Mouse (Mus musculus): ENCODE measurements around the gene Tesc. TPM values are rescaled to one million over a fixed set of nuclear protein-coding genes. Genes with fewer than 3 reads are reported as not detected.

Gene Tesc
- total and polyA plus RNA-seq, 3 experiments: not detected

DNA sequence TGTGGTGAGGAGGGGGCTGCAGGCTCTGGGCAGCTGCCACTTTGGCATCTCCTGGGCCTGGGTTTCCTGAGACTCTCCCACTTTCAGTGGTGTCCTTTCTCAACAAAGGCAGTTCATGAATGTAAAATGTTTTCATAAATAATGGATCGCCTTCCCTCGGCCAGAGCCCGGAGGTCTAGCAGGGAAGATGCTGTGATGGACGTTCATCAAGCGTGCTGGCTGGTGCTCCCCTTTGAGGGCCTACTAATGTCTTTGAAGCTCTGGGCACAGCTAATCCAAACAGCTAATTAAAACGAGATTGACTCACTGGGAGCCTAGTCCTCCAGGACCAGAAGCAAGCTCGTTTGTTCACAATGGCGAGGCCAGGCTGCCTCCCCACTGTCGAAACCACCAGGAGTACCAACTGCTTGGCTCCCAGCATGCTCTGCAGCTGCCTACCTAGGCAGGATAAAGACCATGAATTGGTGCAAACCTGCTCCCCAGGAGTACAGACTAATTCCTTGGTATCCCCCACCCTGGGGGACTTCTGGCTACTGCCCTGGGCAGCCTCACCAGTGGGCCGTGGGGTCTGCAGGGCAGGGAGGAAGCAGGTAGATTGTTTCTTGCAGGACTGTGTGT lies 36.9 kb downstream of the Tesc start:
- H3K36me3 ChIP-seq (replicated peaks): peaks cover 83% of the 10 kb centered on the region
- ATAC-seq (ENCODE audit: extremely low read depth, insufficient number of reproducible peaks, low FRiP score, poor library complexity, severe bottlenecking) (no peak), DNase-seq (ENCODE audit: low spot score) (no peak)
- no peak overlapping the region for H3K4me3 ChIP-seq (ENCODE audit: low read depth, low read length)
- no peaks in the 10 kb centered on the region for H3K27me3 ChIP-seq (ENCODE audit: insufficient read depth, low read length)
- no peaks in the 10 kb centered on the region for H3K9me3 ChIP-seq (replicated peaks)
- TF ChIP-seq GATA2 (IDR thresholded peaks at IDR 0.05; ENCODE audit: borderline replicate concordance, low read depth, low read length): no peak
- peaks cover 12% of the 10 kb centered on the region for H3K4me1 ChIP-seq (ENCODE audit: insufficient read depth, low read depth, low read length)

DNA sequence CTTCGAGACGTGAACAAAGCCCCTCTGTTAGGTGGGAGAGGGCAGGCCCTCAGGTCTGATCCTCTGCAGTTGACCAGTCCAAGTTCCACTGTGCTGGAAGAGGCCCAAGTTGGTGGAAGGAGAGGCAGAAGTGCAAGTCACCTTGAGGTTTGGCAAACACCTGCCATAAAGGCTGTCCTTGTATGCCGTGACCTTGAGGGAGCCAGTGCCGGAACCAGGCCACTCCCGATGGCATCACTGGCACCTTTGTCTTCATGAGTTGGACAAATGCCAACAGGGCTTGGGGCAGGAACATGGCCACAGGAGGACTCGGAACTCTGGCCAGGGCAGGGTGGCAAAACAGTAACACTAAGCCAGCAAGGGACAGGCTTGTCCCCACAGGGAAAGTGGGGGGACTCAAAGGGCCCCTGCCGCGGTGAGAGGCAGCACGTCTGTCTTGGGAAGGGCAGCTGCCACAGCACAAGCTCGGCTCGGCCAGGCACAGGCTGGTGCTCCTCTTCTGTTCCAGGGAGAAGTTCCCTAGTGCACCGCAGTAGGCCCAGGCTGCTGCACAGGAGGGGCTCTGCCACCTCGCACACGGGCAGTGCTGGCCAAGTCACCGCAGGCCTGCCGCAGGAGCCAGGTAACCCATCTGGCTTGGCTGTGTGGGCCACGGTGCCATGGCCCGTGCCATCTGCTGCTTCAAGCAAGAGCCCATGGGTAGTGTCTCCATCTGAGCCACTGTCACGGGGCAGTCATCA lies 38.1 kb downstream of the Tesc start:
- DNase-seq (ENCODE audit: low spot score) (no peak), ATAC-seq (ENCODE audit: extremely low read depth, insufficient number of reproducible peaks, low FRiP score, poor library complexity, severe bottlenecking) (no peak)
- H3K27me3 ChIP-seq (ENCODE audit: insufficient read depth, low read length): no peaks in the 10 kb centered on the region
- TF ChIP-seq GATA2 (IDR thresholded peaks at IDR 0.05; ENCODE audit: borderline replicate concordance, low read depth, low read length) (no peak), CTCF (IDR thresholded peaks at IDR 0.05; ENCODE audit: low read depth, low read length) (no peak), POLR2AphosphoS5 (IDR thresholded peaks at IDR 0.05; ENCODE audit: insufficient replicate concordance, low read depth, low read length) (no peak), GATA1 (IDR thresholded peaks at IDR 0.05; ENCODE audit: borderline replicate concordance, low read length) (no peak), TAL1 (conservative IDR thresholded peaks at IDR 0.05; ENCODE audit: low read depth, low read length) (no peak)
- H3K4me3 ChIP-seq (ENCODE audit: low read depth, low read length): no peak overlapping the region
- peaks cover 16% of the 10 kb centered on the region for H3K4me1 ChIP-seq (ENCODE audit: insufficient read depth, low read depth, low read length)
- H3K36me3 ChIP-seq (replicated peaks): peaks cover 96% of the 10 kb centered on the region
- H3K9me3 ChIP-seq (replicated peaks): no peaks in the 10 kb centered on the region

- Histone ChIP-seq H3K9me3 (replicated peaks) (no peaks in the 10 kb centered on the region), H3K4me1 (ENCODE audit: insufficient read depth, low read depth, low read length) (peaks cover 16% of the 10 kb centered on the region), H3K36me3 (replicated peaks) (peaks cover 99% of the 10 kb centered on the region), H3K27me3 (ENCODE audit: insufficient read depth, low read length) (no peaks in the 10 kb centered on the region), H3K4me3 (ENCODE audit: low read depth, low read length) (no peak overlapping the region)
- TF ChIP-seq GATA1 (IDR thresholded peaks at IDR 0.05; ENCODE audit: borderline replicate concordance, low read length) (no peak), POLR2AphosphoS5 (IDR thresholded peaks at IDR 0.05; ENCODE audit: insufficient replicate concordance, low read depth, low read length) (no peak), GATA2 (IDR thresholded peaks at IDR 0.05; ENCODE audit: borderline replicate concordance, low read depth, low read length) (no peak), CTCF (IDR thresholded peaks at IDR 0.05; ENCODE audit: low read depth, low read length) (peak; percentile 77), TAL1 (conservative IDR thresholded peaks at IDR 0.05; ENCODE audit: low read depth, low read length) (no peak)
- ATAC-seq (ENCODE audit: extremely low read depth, insufficient number of reproducible peaks, low FRiP score, poor library complexity, severe bottlenecking) (no peak), DNase-seq (ENCODE audit: low spot score) (peak; percentile 52)
These were observed 39.3 kb downstream of the Tesc start for GRCm38 (mm10) chr5:118066828-118067227.

DNA sequence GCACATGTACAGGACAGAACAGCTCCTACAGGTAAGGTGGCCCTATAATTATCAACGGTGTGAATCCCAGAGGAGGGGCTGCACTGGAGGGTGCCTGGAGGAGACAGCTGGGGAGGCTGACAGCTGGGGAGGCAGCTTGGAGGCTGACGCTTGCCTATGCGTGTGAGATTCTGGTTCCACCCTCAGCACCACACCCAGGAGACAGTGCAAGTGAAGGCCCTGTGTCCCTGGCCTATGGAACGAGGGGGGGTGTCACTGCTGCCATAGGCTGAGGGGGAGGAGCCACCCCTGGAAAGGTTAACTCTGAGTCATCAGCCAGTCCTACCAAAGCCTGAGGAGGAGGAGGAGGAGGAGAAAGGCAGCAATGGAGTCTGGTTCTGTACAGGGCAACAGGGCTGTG lies 40.0 kb downstream of the Tesc start:
- no peaks in the 10 kb centered on the region for H3K9me3 ChIP-seq (replicated peaks)
- peaks cover 16% of the 10 kb centered on the region for H3K4me1 ChIP-seq (ENCODE audit: insufficient read depth, low read depth, low read length)
- no peak for DNase-seq (ENCODE audit: low spot score)
- TF ChIP-seq GATA2 (IDR thresholded peaks at IDR 0.05; ENCODE audit: borderline replicate concordance, low read depth, low read length) (no peak), POLR2AphosphoS5 (IDR thresholded peaks at IDR 0.05; ENCODE audit: insufficient replicate concordance, low read depth, low read length) (no peak), GATA1 (IDR thresholded peaks at IDR 0.05; ENCODE audit: borderline replicate concordance, low read length) (no peak), CTCF (IDR thresholded peaks at IDR 0.05; ENCODE audit: low read depth, low read length) (no peak), TAL1 (conservative IDR thresholded peaks at IDR 0.05; ENCODE audit: low read depth, low read length) (no peak)
- peaks cover 99% of the 10 kb centered on the region for H3K36me3 ChIP-seq (replicated peaks)
- ATAC-seq (ENCODE audit: extremely low read depth, insufficient number of reproducible peaks, low FRiP score, poor library complexity, severe bottlenecking): no peak
- no peak overlapping the region for H3K4me3 ChIP-seq (ENCODE audit: low read depth, low read length)
- H3K27me3 ChIP-seq (ENCODE audit: insufficient read depth, low read length): no peaks in the 10 kb centered on the region

DNA sequence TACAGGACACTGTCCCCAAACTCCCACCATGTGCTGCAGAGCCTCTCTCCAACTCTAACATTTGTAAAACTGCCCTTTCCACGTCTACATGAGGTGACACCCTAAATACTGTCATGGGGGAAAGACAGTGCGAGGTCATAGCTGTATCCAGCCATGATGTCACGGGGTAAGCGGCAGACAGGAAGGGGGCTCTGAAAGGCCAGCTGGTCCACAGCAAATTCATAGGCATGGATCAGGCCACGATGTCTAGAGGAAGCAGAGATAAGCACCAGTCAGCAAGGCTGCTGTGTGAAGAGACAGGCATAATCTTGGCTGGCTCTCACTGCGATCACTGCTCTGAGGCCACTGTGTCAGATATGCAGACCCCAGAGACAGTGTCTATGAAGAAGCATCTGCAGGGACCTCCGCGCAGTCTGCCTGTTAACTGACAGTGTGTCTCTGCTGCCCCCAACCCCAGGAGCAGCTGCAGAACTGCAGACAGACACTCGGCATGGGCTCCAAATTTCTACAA lies 40.5 kb downstream of the Tesc start:
- DNase-seq (ENCODE audit: low spot score): no peak
- Histone ChIP-seq H3K36me3 (replicated peaks) (peaks cover 100% of the 10 kb centered on the region), H3K9me3 (replicated peaks) (no peaks in the 10 kb centered on the region), H3K4me3 (ENCODE audit: low read depth, low read length) (no peak overlapping the region), H3K27me3 (ENCODE audit: insufficient read depth, low read length) (no peaks in the 10 kb centered on the region), H3K4me1 (ENCODE audit: insufficient read depth, low read depth, low read length) (peaks cover 16% of the 10 kb centered on the region)
- no peak for ATAC-seq (ENCODE audit: extremely low read depth, insufficient number of reproducible peaks, low FRiP score, poor library complexity, severe bottlenecking)
- TF ChIP-seq TAL1 (conservative IDR thresholded peaks at IDR 0.05; ENCODE audit: low read depth, low read length) (no peak), GATA1 (IDR thresholded peaks at IDR 0.05; ENCODE audit: borderline replicate concordance, low read length) (no peak), GATA2 (IDR thresholded peaks at IDR 0.05; ENCODE audit: borderline replicate concordance, low read depth, low read length) (no peak), CTCF (IDR thresholded peaks at IDR 0.05; ENCODE audit: low read depth, low read length) (no peak; the same call in 1 of the 2 replicates), POLR2AphosphoS5 (IDR thresholded peaks at IDR 0.05; ENCODE audit: insufficient replicate concordance, low read depth, low read length) (no peak)

GRCm38 (mm10) chr5:118069315-118069714 lies 41.8 kb downstream of the Tesc start:
- no peak overlapping the region for H3K4me3 ChIP-seq (ENCODE audit: low read depth, low read length)
- peaks cover 16% of the 10 kb centered on the region for H3K4me1 ChIP-seq (ENCODE audit: insufficient read depth, low read depth, low read length)
- H3K27me3 ChIP-seq (ENCODE audit: insufficient read depth, low read length): no peaks in the 10 kb centered on the region
- TF ChIP-seq CTCF (IDR thresholded peaks at IDR 0.05; ENCODE audit: low read depth, low read length) (peak; percentile 68; the same call in 1 of the 2 replicates), TAL1 (conservative IDR thresholded peaks at IDR 0.05; ENCODE audit: low read depth, low read length) (no peak)
- ATAC-seq (ENCODE audit: extremely low read depth, insufficient number of reproducible peaks, low FRiP score, poor library complexity, severe bottlenecking) (peak; percentile 82; the same call in 1 of the 2 replicates), DNase-seq (ENCODE audit: low spot score) (peak; percentile 68)
- H3K36me3 ChIP-seq (replicated peaks): peaks cover 100% of the 10 kb centered on the region
- H3K9me3 ChIP-seq (replicated peaks): no peaks in the 10 kb centered on the region
